Mouse (Mus musculus): Measurements from ENCODE around the gene Yif1b. TPM values are rescaled to one million over a fixed set of nuclear protein-coding genes. Genes with fewer than 3 reads are reported as not detected.

The Yif1b gene
- total and polyA plus RNA-seq, 3 experiments = 94.8 to 143 TPM; not detected in 1

DNA sequence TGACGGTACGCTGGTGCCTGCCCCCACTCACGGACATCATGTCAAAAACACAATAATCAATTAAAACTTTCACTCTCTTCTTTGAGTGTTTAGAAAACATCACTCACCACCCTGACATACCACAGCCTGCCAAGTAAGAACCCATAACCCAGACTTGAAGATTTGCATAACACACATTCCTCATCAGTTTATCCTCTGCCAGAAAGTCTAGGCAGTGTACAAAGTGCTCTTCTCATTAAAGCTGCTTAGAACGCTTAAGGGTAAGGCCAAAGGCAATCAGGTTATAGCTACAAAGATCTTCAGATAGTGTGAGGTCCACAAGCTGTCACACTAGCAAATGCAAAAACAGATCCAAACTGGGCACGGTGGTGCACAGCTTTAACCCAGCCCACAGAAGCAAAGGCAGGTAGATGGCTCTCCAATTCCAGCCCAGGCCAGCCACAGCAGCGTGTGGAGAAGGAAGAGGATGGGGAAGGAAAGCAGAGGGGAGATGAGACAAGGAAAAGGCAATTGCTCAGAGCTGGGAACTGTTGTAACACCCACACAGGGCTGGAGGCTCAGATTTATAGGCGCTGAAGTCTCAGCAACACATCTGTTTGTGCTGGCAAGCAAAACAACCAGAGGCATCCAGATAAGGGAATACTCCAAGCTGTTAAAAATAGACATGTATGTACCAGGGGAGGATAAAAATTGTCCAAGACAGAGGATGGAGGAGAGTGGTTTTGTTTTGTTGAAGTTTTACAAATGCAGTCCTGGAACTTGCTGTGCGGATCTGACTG is 33.7 kb downstream of the Yif1b start:
- Histone ChIP-seq H3K27ac (ENCODE audit: control insufficient read depth, low read depth, low read length) (no peak overlapping the region), H3K9ac (ENCODE audit: control insufficient read depth, low read depth, low read length, poor library complexity, severe bottlenecking) (no peak overlapping the region), H3K27me3 (ENCODE audit: control insufficient read depth in 1 of 2, insufficient read depth in 2 of 2, low read length in 2 of 2) (no peaks in the 10 kb centered on the region), H3K4me1 (ENCODE audit: control insufficient read depth in 1 of 2, insufficient read depth in 2 of 2, low read length in 2 of 2) (no peaks in the 10 kb centered on the region), H3K4me3 (ENCODE audit: control insufficient read depth in 1 of 2, insufficient read depth in 1 of 2, low read depth in 2 of 2, low read length in 2 of 2) (no peak overlapping the region), H3K36me3 (ENCODE audit: control insufficient read depth in 1 of 2, insufficient read depth in 2 of 2, low read length in 2 of 2) (peaks cover 0 to 2% of the 10 kb centered on the region in 2 experiments; a peak in 1 of 4 replicates), H3K79me2 (ENCODE audit: control insufficient read depth, insufficient read depth, low read length, poor library complexity) (peaks cover 2% of the 10 kb centered on the region; the same call in 1 of the 2 replicates), H3K9me3 (replicated peaks; ENCODE audit: insufficient read depth, low read length) (no peaks in the 10 kb centered on the region)
- DNase-seq (ENCODE audit: low read depth, low spot score) = no peak
- TF ChIP-seq NRF1 (IDR thresholded peaks at IDR 0.05; ENCODE audit: insufficient read depth, low read depth, low read length, poor library complexity, severe bottlenecking) = no peak
- peak; percentile 75; the same call in 1 of the 2 replicates for TF ChIP-seq RCOR1 (IDR thresholded peaks at IDR 0.05; ENCODE audit: low read depth, low read length)
- no peak for TF ChIP-seq UBTF (IDR thresholded peaks at IDR 0.05; ENCODE audit: borderline replicate concordance, insufficient read depth, low read depth, low read length)
- TF ChIP-seq USF1 (IDR thresholded peaks at IDR 0.05; ENCODE audit: low read depth, low read length) = no peak
- TF ChIP-seq TCF12 (IDR thresholded peaks at IDR 0.05; ENCODE audit: low read depth, low read length) = 0 out of 2 replicates have a peak, but pooled peaks have one; percentile 25
- TF ChIP-seq EP300 (IDR thresholded peaks at IDR 0.05; ENCODE audit: low read depth in 1 of 2, low read length in 2 of 2) = no peak

DNA sequence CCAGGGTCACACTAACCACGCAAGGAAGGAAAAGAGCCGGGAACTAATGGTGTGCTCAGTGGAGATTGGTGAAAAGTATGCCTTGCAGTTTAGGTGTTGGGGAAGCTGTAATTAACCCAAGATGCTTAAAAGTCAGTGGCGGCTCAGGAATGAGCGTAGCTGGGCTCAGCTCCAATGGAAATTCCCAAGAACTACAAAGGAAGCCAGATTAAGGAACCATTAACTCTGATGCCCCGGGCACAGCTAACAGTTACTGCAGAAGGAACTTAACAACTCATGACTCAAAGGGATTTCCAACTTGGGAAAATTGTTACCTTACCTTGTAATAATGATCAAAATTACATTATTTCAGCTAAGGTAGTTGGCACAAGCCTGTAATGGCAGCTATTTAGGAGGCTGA is 38.6 kb downstream of the Yif1b start:
- Histone ChIP-seq H3K79me2 (ENCODE audit: control insufficient read depth, insufficient read depth, low read length, poor library complexity) (peaks cover 10% of the 10 kb centered on the region), H3K9me3 (replicated peaks; ENCODE audit: insufficient read depth, low read length) (no peaks in the 10 kb centered on the region), H3K9ac (ENCODE audit: control insufficient read depth, low read depth, low read length, poor library complexity, severe bottlenecking) (no peak overlapping the region), H3K27me3 (ENCODE audit: control insufficient read depth in 1 of 2, insufficient read depth in 2 of 2, low read length in 2 of 2) (no peaks in the 10 kb centered on the region), H3K36me3 (ENCODE audit: control insufficient read depth in 1 of 2, insufficient read depth in 2 of 2, low read length in 2 of 2) (peaks cover 0 to 5% of the 10 kb centered on the region in 2 experiments; a peak in 2 of 4 replicates), H3K4me3 (ENCODE audit: control insufficient read depth in 1 of 2, insufficient read depth in 1 of 2, low read depth in 2 of 2, low read length in 2 of 2) (no peak overlapping the region), H3K27ac (ENCODE audit: control insufficient read depth, low read depth, low read length) (no peak overlapping the region), H3K4me1 (ENCODE audit: control insufficient read depth in 1 of 2, insufficient read depth in 2 of 2, low read length in 2 of 2) (peaks cover 8 to 11% of the 10 kb centered on the region in 2 experiments; a peak in 3 of 4 replicates)
- DNase-seq (ENCODE audit: low read depth, low spot score) = no peak
- TF ChIP-seq NRF1 (IDR thresholded peaks at IDR 0.05; ENCODE audit: insufficient read depth, low read depth, low read length, poor library complexity, severe bottlenecking) (no peak), JUND (IDR thresholded peaks at IDR 0.05; ENCODE audit: low read depth, low read length) (no peak), CHD2 (IDR thresholded peaks at IDR 0.05; ENCODE audit: low read length) (no peak), TBP (IDR thresholded peaks at IDR 0.05; ENCODE audit: low read depth, low read length) (no peak), E2F4 (IDR thresholded peaks at IDR 0.05; ENCODE audit: borderline replicate concordance, low read depth, low read length) (no peak), UBTF (IDR thresholded peaks at IDR 0.05; ENCODE audit: borderline replicate concordance, insufficient read depth, low read depth, low read length) (no peak), ELF1 (IDR thresholded peaks at IDR 0.05; ENCODE audit: low read depth, low read length) (no peak), GATA1 (IDR thresholded peaks at IDR 0.05; ENCODE audit: low read depth, low read length) (no peak), MAFK (IDR thresholded peaks at IDR 0.05; ENCODE audit: borderline replicate concordance, low read depth, low read length) (no peak), GABPA (IDR thresholded peaks at IDR 0.05; ENCODE audit: low read depth, low read length) (no peak), NELFE (IDR thresholded peaks at IDR 0.05; ENCODE audit: low read depth, low read length) (no peak), USF2 (IDR thresholded peaks at IDR 0.05; ENCODE audit: borderline replicate concordance in 1 of 2, insufficient read depth in 1 of 2, low read depth in 1 of 2, low read length in 2 of 2) (no peak), MXI1 (IDR thresholded peaks at IDR 0.05; ENCODE audit: low read depth, low read length) (no peak), ZC3H11A (IDR thresholded peaks at IDR 0.05; ENCODE audit: low read depth, low read length) (no peak), SIN3A (IDR thresholded peaks at IDR 0.05; ENCODE audit: low read length) (no peak)
